Mouse (Mus musculus) left cerebral cortex, adult 2 months (tissue): ENCODE results near the gene Zfp184. TPM values are rescaled to one million over a fixed set of nuclear protein-coding genes. Genes with fewer than 3 reads are reported as not detected.

Source experiments
- DNase-seq, 2 experiments: peaks; one replicate each; pipeline ENCODE4 v3.0.0; 2021 to 2022; ENCODE audit warnings: low spot score in 2 of 2, mixed read lengths in 1 of 2; ENCODE audit errors: extremely low spot score in 1 of 2
- H3K27ac ChIP-seq: fragments of 200-600 bp; 2 replicates; pipeline ENCODE4 v1.8.1; 2022
- H3K4me3 ChIP-seq: fragments of 200-600 bp; 2 replicates; pipeline ENCODE4 v1.8.1; 2022
- CTCF ChIP-seq: fragments of 200-600 bp; IDR thresholded peaks from 2 replicates; pipeline ENCODE4 v1.8.1; 2022; ENCODE audit warnings: antibody characterized with exemption, mild to moderate bottlenecking, moderate library complexity
- intact Hi-C: fragments of 180-260 bp; cut with DNase I; formaldehyde crosslinking; loops from one replicate; pipeline ENCODE4 v1.15.1; 2025
- microRNA-seq, 2 experiments: library from miRNA; unstranded; fragments of <30 nt; microRNA quantifications; one replicate each; pipeline ENCODE4 v1.2.0; 2021
- total RNA-seq, 2 experiments: library from RNA; stranded (reverse); gene quantifications; 2 replicates each; pipeline ENCODE4 v1.2.3; 2021

Gene Zfp184
- total RNA-seq, 2 experiments from 2014 or later, result 3.8 to 3.9 TPM

DNA sequence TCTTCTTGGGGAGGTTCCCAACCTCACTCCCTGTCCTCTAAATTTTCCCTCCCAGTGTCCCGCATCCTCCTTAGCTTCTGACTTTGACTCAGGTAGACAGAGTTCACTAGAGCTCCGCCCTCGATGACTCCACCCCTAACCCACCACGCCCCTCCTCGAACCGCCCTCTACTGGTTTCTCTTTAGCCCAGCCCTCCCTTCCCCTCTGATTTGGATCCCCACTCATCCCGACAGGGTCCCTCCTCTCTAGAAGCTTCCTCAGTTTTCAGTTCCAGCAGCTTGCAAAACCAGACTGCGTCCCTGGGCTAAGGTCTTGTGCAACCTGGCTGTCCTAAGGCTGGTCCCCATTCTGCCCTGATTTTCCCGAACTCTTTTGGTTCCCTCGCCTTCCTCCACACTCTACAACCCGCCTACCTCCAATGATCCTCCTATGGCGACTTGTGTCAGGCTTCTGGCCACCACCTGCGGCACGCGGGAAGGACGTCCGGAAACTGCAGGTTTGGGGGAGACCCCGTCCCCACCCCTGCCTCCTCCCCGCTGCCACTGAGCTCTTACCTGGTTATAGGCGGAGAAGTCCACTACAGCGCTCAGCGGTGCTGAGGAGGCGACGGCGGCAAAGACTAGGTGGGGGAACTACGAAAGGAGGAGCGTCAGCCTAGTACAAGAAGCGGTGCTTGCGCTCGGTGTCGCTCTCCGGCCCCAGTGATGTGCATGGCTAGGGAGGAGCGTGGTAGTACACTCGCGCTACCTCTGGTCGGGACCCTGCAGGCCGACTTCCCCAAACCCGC lies 61.6 kb downstream of the Zfp184 start:
- intact Hi-C loops, result loop anchor here (10.0 kb wide), 1 partner anchor 1388 kb away; no protein-coding TSS in a partner anchor
- TF ChIP-seq CTCF, result no peak
- peak overlapping the region; percentile 52 for H3K4me3 ChIP-seq
- H3K27ac ChIP-seq, result no peak overlapping the region
- DNase-seq, result no peak

DNA sequence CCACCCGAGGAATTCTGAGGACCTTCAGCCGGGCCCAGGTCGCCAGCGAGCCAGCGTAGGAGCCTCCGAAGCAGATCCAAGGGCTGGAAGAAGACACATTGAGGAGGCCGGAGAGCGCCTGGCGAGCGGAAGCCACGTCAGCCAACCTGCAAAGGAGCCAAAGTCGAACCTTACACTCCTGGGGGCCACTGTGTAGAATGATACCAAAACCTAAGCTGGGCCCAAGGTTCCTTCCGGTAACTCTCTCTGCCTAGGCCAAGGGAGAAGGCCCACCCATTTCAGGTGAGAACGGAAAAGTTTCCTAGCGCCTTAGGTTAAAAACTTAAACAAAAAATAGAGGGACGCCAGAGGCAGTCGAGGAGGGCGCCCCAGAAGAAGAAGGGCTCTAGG lies 62.2 kb downstream of the Zfp184 start:
- TF ChIP-seq CTCF, result no peak
- intact Hi-C loops, result loop anchor here (10.0 kb wide), 1 partner anchor 1388 kb away; no protein-coding TSS in a partner anchor
- no peak for DNase-seq
- Histone ChIP-seq H3K4me3 (peak overlapping the region; percentile 52), H3K27ac (no peak overlapping the region)

DNA sequence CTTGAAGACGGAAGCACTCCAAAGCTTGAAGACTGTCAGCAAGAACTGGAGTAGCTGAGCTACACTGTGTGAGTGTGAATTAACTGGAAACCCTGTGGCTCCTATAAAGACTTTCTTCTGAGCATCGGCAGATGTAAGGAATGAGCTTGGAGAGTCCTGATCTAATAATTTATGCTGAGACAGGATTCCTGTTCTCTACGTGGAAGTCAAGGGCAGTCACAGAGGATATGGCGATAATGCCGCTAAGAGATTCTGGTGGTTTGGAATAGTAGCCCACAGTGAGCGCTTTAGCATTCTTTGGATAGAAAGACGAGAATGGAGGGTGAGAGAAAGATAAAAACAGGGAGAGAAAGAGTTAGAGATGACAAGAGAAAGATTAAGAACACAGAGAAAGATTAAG lies 63.0 kb downstream of the Zfp184 start:
- H3K27ac ChIP-seq, result no peak overlapping the region
- TF ChIP-seq CTCF, result no peak
- no peak for DNase-seq
- intact Hi-C loops, result loop anchor here (10.0 kb wide), 1 partner anchor 1387 kb away; no protein-coding TSS in a partner anchor
- no peak overlapping the region for H3K4me3 ChIP-seq

DNA sequence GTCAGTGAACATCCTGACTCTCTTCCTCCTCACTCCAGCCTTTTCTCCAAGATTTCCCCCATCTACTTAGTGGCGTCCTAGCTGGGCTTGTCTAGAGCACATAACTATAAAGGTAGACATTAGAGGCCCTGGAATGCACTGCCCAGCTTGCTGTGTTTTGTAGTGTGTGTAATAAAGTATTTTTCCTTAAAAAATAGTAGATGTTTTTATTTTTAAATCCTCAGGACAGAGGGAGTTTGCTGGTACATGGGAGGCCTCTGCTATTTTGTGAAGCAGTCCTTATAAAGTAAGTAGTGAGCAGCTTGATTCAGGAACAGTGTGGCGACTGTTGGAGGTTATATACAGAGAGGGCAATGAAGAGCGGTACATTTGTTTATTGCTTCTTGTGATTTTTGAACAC lies 63.8 kb downstream of the Zfp184 start:
- DNase-seq, result no peak
- intact Hi-C loops, result loop anchor here (10.0 kb wide), 1 partner anchor 1386 kb away; no protein-coding TSS in a partner anchor
- Histone ChIP-seq H3K27ac (no peak overlapping the region), H3K4me3 (no peak overlapping the region)
- TF ChIP-seq CTCF, result no peak

DNA sequence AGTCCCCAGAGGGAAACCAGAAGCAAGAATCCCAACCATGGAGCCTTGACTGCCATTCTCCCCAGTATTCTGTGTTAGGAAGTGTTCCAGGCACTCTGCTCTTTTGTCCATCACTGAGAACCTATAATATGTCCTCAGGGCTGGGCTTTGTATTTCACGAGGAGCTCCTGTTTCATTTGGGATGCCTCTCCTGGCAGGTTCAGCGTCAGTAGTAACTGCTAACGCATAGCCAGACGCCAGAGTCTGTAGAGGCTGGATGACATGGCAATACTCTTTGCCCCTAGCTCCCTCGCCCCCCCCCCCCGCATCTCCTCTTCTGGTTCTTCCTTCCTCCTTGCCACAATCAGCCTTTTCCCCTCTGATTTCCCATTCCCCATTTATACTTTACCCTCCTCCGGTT lies 64.7 kb downstream of the Zfp184 start, which contains the start of gene Prss16:
TSS of gene Prss16 (minus strand) at position 101 of the 400 bp plus-strand sequence.
- no peak within 1 kb of the TSS for H3K27ac ChIP-seq
- DNase-seq, result no peak
- intact Hi-C loops, result loop anchor here (10.0 kb wide), 1 partner anchor 1385 kb away; no protein-coding TSS in a partner anchor
- no peak for TF ChIP-seq CTCF
- H3K4me3 ChIP-seq, result no peak within 1 kb of the TSS

Small RNAs within 50 kb of the gene (microRNA-seq; reads per million reads assigned to microRNA genes)
- gene Gm44456 (1.2 to 2.7 reads per million in 2 experiments), gene Mir1983 (532 to 543 reads per million in 2 experiments)

Other genes with a start within 250 kb of the Zfp184 start
- not detected for gene Olfr1359, start 247.0 kb upstream of the Zfp184 start, total RNA-seq
- 10 to 100 TPM; 23.7 to 28.5 TPM for gene Hist1h2bl, start 229.0 kb upstream of the Zfp184 start, total RNA-seq
- 10 to 100 TPM; 25.4 to 32.6 TPM for gene Hist1h2ai, start 228.7 kb upstream of the Zfp184 start, total RNA-seq
- 10 to 100 TPM; 54.6 to 74.2 TPM for gene Hist1h3h, start 227.4 kb upstream of the Zfp184 start, total RNA-seq
- gene Hist1h2bm, start 223.1 kb upstream of the Zfp184 start, total RNA-seq, result 1 to 10 TPM; 4.8 to 5.4 TPM
- gene Hist1h4j, start 210.0 kb upstream of the Zfp184 start, total RNA-seq, result 10 to 100 TPM; 13.9 to 19.4 TPM
- 100 to 1,000 TPM; 316 to 377 TPM for gene Hist1h4k, start 194.6 kb upstream of the Zfp184 start, total RNA-seq
- 10 to 100 TPM; 13.2 to 13.5 TPM for gene Hist1h2ak, start 191.3 kb upstream of the Zfp184 start, total RNA-seq
- gene Hist1h2bn, start 191.0 kb upstream of the Zfp184 start, total RNA-seq, result 1 to 10 TPM; 8.3 TPM
- gene Hist1h1b, start 164.5 kb upstream of the Zfp184 start, total RNA-seq, result 1 to 10 TPM; 6.7 to 8.3 TPM
- gene Hist1h3i, start 161.7 kb upstream of the Zfp184 start, total RNA-seq, result 10 to 100 TPM; 49.9 to 62.3 TPM
- 1 to 10 TPM in 1 of 2 experiments, not detected in 1; 2.7 TPM for gene Hist1h2an, start 157.9 kb upstream of the Zfp184 start, total RNA-seq
- 1 to 10 TPM; 1.3 to 5.5 TPM for gene Hist1h2bp, start 157.6 kb upstream of the Zfp184 start, total RNA-seq
- gene Hist1h2bq, start 134.9 kb upstream of the Zfp184 start, total RNA-seq, result 10 to 100 TPM; 27.3 to 38.5 TPM
- 10 to 100 TPM; 11.2 to 25.1 TPM for gene Hist1h2ao, start 134.6 kb upstream of the Zfp184 start, total RNA-seq
- 100 to 1,000 TPM; 200 to 276 TPM for gene Hist1h4m, start 133.3 kb upstream of the Zfp184 start, total RNA-seq
- gene Hist1h4n, start 112.9 kb upstream of the Zfp184 start, total RNA-seq, result 10 to 100 TPM; 18.7 to 21.6 TPM
- gene Hist1h2ap, start 111.6 kb upstream of the Zfp184 start, total RNA-seq, result 10 to 100 TPM; 11.2 to 16.1 TPM
- gene Hist1h2br, start 111.4 kb upstream of the Zfp184 start, total RNA-seq, result 10 to 100 TPM; 27.0 to 39.1 TPM
- not detected for gene Pom121l2, start 36.1 kb downstream of the Zfp184 start, total RNA-seq
- gene Prss16, start 64.6 kb downstream of the Zfp184 start, total RNA-seq, result 1 to 10 TPM in 1 of 2 experiments, under 1 TPM in 1; 0.57 to 1.1 TPM
- gene Hist1h2ah, start 90.5 kb downstream of the Zfp184 start, total RNA-seq, result 10 to 100 TPM; 18.8 to 25.6 TPM
- 10 to 100 TPM; 12.2 to 13.5 TPM for gene Hist1h2bk, start 90.8 kb downstream of the Zfp184 start, total RNA-seq
- gene Hist1h4i, start 96.3 kb downstream of the Zfp184 start, total RNA-seq, result 10 to 100 TPM; 58.2 to 75.2 TPM
- 1 to 10 TPM; 8.1 to 9.2 TPM for gene Hist1h2ag, start 97.8 kb downstream of the Zfp184 start, total RNA-seq
- gene Hist1h2bj, start 98.1 kb downstream of the Zfp184 start, total RNA-seq, result 10 to 100 TPM in 1 of 2 experiments, 1 to 10 TPM in 1; 9.4 to 12.9 TPM
- gene Vmn1r188, start 139.3 kb downstream of the Zfp184 start, total RNA-seq, result not detected
- not detected for gene Vmn1r189, start 160.7 kb downstream of the Zfp184 start, total RNA-seq
- not detected for gene Vmn1r191, start 238.9 kb downstream of the Zfp184 start, total RNA-seq
- not detected for gene Vmn1r192, start 246.0 kb downstream of the Zfp184 start, total RNA-seq